Mouse (Mus musculus): ENCODE data around the gene Sbsn. TPM values are rescaled to one million over a fixed set of nuclear protein-coding genes. Genes with fewer than 3 reads are reported as not detected.

The Sbsn gene
- total RNA-seq, 2 experiments from 2014 or later, result 1.7 to 3.9 TPM

DNA sequence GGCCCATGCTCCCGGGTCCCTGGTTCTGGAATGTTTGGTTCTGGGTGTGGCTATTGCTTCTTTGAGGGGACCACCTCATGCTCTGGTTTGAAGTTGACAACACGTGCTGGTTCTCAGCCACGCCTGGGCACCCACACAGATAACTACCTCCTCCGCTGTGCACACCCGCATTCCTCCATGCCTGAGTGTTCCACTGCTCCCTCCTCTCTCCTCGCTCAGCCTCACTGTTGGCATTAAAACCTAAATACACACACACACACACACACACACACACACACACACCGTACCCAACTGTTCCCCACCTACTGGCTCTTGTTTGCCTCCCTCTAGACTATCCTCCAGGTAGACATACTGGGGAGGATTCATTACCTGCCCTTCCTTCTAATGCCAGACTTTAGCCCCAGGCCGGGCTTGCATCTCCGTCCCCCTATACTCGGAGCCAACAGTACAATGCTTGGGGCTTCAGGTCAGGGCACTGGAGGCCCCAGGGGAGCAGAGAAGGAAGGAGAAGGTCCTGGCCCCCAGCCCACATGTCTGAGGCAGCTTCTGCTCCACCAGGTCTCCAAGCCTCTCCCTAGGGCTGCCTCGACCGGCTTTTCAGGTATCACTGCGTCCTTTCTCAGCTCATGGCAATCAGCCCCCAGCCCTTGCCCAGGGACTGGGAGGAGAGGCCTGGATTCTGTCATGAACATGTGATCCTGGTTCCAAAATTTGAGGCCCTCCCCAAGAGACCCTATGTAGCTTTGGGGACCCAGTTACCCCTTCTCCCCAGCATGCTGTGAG is 1.3 kb upstream of the Sbsn start:
- intact Hi-C loops (cut with DNase I), result no loop called here
- no peak for DNase-seq

DNA sequence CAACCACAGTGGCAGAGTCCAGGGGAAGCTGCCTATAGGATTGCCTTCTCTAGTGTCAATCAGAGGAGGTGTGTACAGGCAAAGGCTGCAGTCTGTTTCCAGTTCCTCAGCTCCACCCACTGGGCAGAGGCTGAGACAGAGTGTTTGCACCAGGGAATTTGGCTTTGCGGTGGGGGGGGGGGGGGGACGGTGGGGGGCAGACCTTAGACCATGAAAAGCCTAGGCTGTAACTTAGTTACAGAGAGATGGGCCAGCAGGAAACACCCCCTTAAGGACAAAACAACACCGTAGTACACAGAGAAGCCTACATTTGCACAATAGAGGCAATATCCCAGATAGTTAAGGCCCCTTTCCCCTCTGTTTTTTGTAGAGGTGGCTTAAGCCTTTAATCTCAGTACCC is 5.7 kb downstream of the Sbsn start:
- DNase-seq, result no peak
- intact Hi-C loops (cut with DNase I), result no loop called here

DNA sequence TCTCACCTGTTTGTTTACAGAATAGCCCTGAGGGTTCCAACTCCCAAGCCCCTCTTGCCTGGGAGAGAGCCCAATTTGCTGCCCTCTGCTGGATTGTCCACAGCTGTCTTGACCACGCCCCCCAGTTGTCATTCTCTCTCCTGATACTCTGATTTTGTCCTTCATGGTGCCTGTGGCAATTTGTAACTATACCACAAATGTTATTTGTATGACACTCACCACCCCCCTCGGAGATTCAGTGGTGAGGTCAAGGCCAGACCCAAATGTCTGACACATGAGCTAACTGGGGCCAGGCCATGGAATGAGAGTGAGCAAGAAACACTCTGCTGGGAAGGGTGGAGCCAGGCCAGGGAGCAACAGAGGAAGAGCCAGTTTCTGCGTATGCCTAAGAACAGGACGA is 7.6 kb downstream of the Sbsn start:
- intact Hi-C loops (cut with DNase I), result no loop called here
- DNase-seq, result peak in 1 of 2 experiments; percentile 15

DNA sequence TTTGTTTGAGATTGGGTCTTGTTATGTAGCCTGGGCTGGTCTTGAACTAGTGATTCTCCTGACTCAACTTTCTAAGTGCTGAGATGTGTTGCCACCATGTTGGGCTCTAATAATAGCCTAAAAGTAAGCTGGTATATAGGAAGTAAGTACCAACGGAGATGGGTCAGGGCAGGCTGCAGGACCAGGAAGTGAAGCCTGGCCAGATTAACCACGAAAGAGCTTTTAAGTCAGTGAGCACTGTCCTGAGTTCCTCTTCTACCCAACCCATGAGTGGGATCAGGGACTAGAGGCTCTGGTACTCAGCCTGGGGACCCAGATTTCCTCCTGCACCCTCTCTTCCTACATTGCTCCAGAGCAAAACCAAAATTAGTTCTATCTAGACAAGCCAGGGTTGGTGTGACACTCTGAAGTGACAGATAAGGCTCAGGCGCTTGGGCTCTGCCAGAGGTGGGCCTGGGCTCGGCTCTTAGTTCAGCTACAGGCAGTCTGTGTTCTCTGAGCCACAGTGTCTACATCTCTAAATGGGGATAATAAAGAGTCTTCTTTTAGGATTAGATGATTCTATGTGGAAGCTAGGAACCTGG is 10.6 kb downstream of the Sbsn start:
- DNase-seq, result no peak
- intact Hi-C loops (cut with DNase I), result no loop called here

DNA sequence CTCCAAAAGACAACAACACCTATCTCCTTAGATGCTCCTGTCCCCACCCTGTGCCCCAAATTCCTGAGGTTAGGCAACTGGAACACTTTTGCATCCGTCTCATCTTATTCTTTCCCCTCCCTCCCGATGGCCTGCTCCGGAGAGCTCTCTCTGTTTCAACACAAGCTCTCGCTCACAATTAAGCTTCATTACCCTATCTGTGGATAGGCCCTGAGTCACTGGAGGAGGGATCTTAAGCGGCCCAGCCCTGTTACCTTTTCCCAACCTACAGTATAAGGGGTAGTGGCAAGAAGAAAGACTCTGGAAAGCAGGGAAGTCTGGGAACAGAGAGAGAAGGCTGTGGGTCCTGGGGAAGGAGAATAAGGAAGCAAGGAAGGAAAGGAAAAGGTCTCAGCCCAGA is 12.2 kb downstream of the Sbsn start, which contains the start of gene Dmkn:
Dmkn (plus strand) TSS at position 301 of the 400 bp plus-strand sequence.
- intact Hi-C loops (cut with DNase I), result no loop called here
- no peak for DNase-seq

DNA sequence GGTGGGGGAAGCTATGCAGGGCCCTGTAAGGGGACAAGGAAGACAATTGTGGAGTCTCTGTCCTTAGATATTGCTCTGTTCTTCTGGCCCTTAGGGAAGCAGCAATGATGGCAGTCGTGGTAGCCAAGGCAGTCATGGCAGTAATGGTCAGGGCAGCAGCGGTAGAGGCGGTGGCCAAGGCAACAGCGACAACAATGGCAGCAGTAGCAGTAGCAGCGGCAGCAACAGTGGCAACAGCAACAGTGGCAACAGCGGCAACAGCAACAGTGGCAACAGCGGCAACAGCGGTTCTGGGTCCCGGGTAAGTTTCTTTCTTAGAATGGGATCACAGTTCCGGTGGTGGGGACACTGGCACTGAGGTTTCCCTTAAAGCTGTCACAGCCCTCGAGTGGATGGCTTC is 13.9 kb downstream of the Sbsn start:
- intact Hi-C loops (cut with DNase I), result no loop called here
- no peak for DNase-seq

DNA sequence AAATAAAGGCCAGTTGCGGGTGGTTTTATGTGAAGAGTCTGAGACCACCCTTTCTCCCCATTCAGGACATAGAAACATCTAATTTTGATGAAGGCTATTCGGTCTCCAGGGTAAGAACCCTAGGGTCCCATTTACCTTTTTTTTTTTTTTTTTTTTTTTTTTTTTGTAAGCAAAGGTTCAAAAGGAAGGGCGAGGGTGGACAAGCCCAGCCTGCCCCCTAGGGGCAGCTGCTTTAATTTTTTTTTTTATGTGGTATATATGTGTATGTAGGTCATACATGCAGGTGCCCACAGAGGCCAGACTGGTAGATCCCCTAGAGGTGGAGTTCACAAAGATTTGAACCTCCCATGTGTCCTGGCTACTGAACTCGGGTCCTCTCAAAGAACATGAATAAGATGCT is 15.1 kb downstream of the Sbsn start:
- intact Hi-C loops (cut with DNase I), result no loop called here
- no peak for DNase-seq

DNA sequence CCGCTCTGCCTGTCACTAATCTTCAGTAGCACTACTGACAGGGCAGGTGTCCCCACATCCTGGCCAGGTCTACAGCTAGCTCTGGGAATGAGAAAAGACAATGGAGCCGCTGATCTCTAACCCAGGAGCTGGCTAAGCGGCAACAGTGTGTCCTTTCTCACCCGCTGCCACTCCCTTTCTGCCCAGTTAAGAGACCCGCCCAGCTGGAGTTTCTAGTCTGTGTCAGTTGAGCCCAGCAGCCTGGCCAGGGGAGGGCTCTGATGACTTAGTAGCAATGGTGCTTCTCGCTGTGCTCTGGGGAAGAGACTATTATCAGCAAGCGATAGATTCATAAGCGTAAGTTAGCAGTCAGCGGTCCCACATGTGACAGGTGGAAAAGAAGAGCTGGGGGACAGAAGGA is 18.0 kb downstream of the Sbsn start:
- DNase-seq, result no peak
- intact Hi-C loops (cut with DNase I), result no loop called here

DNA sequence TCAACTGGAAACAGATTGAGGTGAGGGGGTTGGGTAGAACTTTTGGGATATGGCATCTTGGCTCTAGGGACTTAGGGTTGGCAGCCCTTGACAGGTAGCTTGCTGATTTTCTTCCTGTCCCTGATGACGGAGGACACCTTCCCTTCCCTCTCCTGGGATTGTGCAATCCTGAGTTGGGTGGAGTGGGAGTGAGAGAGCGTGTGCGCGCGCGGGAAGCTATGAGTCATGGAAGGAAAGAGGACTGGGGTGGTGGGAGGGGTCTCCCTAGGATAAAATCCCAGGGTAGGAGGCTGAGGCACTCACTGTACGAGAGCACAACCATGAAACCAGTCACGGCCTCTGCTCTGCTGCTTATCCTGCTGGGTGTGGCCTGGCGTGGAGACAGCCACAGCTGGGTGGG is 24.8 kb downstream of the Sbsn start:
- DNase-seq, result no peak

DNA sequence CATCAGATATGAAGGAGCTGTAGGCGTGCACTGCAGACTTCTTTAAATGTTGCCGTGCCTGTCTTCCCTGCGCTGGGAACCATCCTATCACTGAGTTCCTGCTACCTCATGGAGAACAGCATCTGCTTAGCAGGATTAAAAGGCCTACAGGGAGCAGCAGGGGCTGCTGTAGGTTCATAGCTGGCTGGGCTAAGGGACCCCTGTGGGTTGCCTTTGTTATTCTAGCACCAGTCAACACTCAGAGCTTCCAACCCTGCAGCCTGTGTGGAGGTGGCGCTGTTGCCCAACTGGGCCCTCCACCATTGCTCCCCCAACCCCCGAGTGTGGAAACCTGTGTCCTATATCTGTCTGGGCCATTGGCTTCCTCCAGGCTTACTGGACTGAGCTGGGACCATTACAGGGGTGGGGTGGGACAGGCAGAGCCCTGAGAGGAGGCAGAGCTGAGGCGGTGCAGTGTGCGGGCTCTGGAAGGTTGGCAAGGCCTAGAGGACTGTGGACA is 25.9 kb downstream of the Sbsn start:
- no peak for DNase-seq
- intact Hi-C loops (cut with DNase I), result no loop called here

More for the DNA sequence above, 24.8 kb downstream of the Sbsn start:
- intact Hi-C loops (cut with DNase I), result no loop called here

DNA sequence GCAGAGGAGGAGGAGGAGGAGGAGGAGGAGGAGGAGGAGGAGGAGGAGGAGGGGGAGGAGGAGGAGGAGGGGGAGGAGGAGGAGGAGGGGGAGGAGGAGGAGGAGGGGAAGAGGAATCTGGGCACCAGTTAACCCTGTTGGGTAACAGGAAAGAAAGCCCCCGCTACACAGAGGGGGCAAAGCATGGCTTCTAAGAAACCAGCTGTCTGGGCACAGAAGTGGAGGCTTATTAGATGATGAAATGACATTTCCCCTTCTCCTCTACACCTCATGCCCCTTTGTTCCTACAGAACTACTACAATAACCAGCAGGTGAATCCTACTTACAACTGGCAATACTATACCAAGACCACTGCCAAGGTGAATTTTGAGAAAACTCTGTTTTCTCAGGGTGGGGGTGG is 26.6 kb downstream of the Sbsn start:
- DNase-seq, result no peak
- intact Hi-C loops (cut with DNase I), result no loop called here

DNA sequence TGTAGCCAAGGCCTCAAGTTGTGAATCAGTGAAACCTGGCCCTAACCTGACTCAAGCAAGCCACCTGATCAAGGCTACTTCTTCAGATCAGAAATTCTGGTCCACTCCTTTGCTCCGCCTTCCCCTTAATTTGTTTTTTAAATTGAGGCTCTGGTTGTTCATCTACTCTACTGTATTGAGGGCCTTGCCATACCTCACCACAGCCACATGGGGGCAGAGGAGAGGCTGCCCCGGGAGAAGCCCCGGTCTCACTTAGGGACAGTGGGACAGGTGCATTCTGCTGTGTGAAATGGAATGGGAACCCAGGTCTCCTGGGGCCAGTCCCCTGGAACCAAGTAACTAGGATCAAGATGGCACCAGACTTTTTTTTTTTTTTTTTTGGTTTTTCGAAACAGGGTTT is 30.5 kb downstream of the Sbsn start:
- no peak for DNase-seq
- intact Hi-C loops (cut with DNase I), result loop anchor here (5.0 kb wide), 1 partner anchor 81 kb away; the partner anchor contains the start of gene Ffar1

DNA sequence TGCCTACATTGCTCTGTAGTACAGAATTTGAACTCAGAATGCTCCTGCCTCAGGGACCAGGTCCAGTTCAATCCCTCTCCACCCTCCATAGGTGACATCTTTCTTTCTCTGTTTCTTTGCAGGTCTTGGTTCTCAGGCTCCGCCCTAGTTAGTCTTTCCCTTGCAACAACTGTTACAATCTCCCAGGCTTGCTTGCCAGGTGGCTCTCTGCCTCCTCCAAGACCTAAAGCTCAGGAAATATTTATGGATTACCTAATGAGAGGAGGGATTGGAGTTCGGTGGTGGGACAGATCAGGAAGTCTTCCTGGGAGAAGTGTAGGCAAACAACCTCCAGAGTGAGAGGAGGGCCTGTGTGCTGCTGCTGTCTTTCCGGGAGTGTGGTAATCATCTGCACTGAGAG is 31.4 kb downstream of the Sbsn start:
- DNase-seq, result no peak
- intact Hi-C loops (cut with DNase I), result loop anchor here (5.0 kb wide), 1 partner anchor 80 kb away; the partner anchor contains the start of gene Ffar1

DNA sequence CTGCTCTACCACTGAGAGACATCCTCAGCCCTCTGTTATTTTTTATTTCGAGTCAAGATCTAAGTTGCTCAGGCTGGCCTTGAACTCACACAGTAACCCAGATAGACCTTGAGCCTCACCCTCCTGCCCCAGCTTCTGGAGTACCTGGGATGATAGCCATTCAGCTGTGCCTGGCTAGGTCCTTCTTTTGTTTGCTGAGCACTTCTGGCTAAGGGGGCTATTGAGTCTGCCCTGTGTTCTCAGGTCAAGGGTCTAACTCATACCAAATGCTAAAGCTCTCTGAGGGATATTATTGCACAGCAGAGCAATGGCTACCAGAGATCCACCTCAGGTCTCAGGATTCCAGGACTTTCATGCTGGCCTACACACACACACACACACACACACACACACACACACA is 33.9 kb downstream of the Sbsn start:
- intact Hi-C loops (cut with DNase I), result no loop called here
- no peak for DNase-seq

DNA sequence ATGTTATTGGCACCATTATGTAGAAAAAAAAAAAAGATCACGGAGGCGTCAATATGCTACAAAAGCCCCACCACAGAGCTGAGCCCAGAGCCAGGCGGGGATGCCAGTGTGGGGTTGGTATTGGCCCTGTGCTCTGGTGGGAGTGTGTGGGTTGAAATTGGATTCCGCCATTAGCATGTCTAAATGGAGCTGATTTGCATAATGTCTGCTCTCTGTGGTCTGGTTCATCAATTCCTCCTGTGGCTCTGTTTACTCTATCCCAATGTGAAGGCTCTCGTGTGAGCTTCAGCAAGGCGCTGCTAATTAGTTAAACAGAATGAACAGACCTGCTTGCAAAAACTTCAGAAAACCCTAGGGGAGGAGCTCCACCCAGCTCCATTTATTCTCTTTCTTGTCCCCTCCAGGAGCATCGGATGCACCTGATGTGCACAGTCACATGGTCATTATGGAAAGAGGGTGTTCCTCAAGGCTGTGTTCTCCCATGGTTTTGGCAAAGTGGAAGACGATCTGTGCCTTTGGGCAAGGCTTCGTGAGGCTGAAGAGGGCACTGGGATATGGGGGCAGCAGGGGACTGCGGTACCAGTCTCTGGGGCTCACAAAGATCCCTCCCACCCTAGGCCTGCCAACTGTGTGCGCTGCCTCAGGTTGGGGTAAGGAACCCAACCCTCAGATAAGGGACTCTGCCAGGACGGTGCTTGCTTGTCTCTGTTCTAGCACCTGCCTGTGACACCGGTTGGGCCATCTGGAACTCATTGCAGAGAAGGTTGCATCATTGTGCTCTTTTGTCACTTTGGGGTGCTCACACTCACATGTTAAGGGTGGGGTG is 34.7 kb downstream of the Sbsn start:
- no peak for DNase-seq
- intact Hi-C loops (cut with DNase I), result no loop called here

DNA sequence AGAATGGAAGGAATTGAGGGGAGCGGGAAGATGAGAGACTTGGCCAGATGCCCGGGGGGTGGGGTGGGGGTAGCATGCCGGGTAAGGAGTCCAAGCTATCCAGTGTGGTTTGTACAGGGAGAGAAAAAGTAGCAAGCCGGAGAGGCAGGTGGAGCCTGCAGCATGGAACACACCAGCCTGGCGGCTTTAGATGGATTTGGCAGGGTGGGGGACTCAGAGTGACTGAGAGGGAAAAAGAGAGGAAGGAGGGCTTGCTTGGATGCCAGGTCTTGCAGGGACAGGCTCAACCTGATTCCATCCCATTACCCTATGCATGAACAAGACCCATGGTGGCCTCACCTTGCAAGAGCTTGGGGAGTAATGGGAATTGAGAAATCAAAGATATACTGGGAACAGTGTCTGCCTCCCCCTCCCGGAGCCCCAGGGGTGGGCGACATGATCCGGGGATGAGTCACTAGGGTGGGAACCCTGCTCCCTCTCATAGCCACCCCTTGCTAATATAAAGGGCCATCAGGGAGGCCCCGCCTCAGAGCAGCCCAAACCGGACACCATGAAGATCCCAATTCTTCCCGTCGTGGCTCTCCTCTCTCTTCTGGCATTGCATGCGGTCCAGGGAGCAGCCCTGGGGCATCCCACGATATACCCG is 36.2 kb downstream of the Sbsn start, which contains the start of gene Krtdap:
Krtdap (plus strand) TSS at position 520 of the 646 bp plus-strand sequence.
- intact Hi-C loops (cut with DNase I), result no loop called here
- DNase-seq, result no peak

DNA sequence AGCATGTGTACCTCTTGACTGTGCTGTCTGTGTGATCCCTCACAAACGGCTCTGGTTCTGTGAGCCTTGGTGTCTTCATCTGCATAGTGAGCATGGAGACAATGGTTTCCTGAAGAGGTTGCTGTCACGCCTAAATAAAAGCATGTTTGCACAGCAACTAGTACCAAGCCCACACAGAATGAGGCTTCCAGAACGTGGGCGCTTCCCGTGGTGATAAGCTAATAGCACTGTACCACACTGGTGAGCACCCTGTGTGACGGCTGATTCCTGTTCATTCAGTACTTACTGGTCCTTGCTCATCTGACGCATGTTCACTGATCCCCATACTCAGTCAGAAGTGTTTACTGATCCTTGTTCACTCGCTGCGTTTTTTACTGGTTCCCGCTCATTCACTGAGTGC is 38.9 kb downstream of the Sbsn start:
- intact Hi-C loops (cut with DNase I), result no loop called here
- DNase-seq, result no peak

DNA sequence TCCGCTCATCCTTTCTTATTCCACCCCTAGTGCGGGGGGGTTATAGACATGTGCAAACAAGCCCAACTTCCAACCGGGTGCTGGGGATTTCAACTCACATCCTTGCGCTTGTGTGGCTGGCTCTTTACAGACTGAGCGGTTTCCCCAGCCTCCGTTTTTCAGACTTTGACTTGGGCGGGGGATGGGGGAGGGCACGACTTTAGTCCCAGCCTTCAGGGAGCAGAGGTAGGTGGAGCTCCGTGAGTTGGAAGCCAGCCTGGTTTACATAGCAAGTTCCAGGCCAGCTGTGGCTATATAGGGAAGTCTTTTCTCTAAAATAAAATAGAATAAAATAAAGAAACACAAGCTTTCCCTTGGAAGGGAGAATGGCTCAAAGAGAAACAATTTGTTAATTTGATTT is 40.6 kb downstream of the Sbsn start:
- no peak for DNase-seq
- intact Hi-C loops (cut with DNase I), result no loop called here

DNA sequence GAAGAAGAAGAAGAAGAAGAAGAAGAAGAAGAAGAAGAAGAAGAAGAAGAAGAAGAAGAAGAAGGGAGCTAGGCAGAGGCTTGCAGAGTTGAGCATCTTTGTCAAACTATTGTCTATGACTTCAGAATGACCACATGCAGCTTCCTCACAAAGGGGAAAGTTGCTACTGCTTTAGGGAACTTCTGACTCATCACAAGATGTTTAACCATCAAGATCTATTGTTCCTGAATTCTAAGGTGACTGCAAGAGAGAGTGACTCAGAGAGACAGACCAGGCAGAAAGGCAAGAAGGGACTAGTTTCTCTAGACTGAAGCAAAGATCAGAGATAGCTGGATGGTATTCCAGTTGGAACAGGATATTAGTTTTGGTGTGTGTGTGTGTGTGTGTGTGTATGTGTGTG is 43.6 kb downstream of the Sbsn start:
- DNase-seq, result no peak
- intact Hi-C loops (cut with DNase I), result no loop called here

DNA sequence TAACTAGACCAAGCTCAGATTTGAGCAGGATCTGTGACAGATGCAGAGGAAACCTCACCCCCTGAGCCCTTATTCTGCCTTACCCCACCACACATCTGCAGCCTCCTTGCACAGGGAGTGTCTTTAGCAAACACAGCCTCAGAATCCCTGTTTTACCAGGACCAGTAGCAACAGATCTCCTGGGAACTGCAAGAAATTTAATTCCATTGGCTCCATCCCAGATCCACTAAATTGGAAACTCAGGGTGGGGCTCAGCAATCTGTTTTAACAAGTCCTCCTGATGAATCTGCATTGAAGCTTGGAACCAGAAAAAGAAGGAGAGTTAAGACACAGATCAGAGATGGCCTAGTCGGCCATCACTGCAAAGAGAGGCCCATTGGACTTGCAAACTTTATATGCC is 45.5 kb downstream of the Sbsn start:
- no peak for DNase-seq
- intact Hi-C loops (cut with DNase I), result no loop called here

DNA sequence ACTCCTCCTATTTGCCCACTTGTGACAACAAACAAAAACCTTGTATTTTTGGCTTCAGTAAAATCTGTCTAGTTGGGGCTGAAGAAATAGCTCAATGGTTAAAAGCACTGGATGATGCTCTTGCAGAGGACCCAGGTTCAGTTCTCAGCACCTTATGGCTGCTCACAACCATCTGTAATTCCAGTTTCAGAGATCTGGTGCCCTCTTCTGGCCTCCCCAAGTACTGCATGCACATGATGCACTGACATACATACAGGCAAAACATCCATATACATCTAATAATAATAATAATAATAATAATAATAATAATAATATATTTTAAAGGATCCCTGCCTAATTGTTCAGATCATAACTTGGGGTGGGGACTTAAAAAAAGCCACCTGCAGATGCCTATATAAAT is 49.4 kb downstream of the Sbsn start:
- intact Hi-C loops (cut with DNase I), result no loop called here

More for the DNA sequence above, 49.4 kb downstream of the Sbsn start:
- no peak for DNase-seq

Measured in gastrocnemius, postnatal 36 days (tissue).